ENCODE assay signal across 23 mouse cellular contexts in genomic region chr10:83124560-83124959, GRCm38 (mm10).
DNase-seq lines count a peak whose midpoint lies in the region; ATAC-seq and TF ChIP-seq lines count a peak whose summit lies in the region.
"Had no signal": no experiment of that assay in that cellular context is flagged by ENCODE, and none has a peak within 500 bp of the region (broad histone marks: within the 10 kb centered on the region; RNA-seq: fewer than 3 reads in every experiment).

No protein-coding gene starts in this region.

- ATAC-seq in intestine, embryonic 15.5 days: peak; percentile 75
- peak; percentile 73 for ATAC-seq in intestine, postnatal 0 days
- ATAC-seq in liver, embryonic 12.5 days: no peak
- ATAC-seq: activated CD4-positive, CD25-positive, alpha-beta regulatory T cell, adult 4 months; CD4-positive, CD25-positive, alpha-beta regulatory T cell, adult 4 months; forebrain, embryonic 13.5 days; forebrain, embryonic 15.5 days; Patski had no signal

- 66% methylated on average over 3 of the region's 3 CpGs for WGBS in kidney, adult 2 months
- WGBS in intestine, embryonic 15.5 days: 80% methylated on average over 3 of the region's 3 CpGs
- 58% methylated on average over 3 of the region's 3 CpGs for WGBS in intestine, postnatal 0 days
- 87% methylated on average over 3 of the region's 3 CpGs for WGBS in liver, embryonic 12.5 days (ENCODE audit: insufficient replicate concordance)

- no peaks in the 10 kb centered on the region for H3K9me3 ChIP-seq in intestine, embryonic 15.5 days
- H3K9me3 ChIP-seq in intestine, postnatal 0 days (ENCODE audit: control insufficient read depth): no peaks in the 10 kb centered on the region
- H3K9me3 ChIP-seq in liver, embryonic 12.5 days (replicated peaks): no peaks in the 10 kb centered on the region
- H3K9me3 ChIP-seq: embryonic facial prominence, embryonic 10.5 days; embryonic facial prominence, embryonic 12.5 days; forebrain, embryonic 13.5 days; forebrain, embryonic 15.5 days had no signal

- TF ChIP-seq POLR2A in kidney, adult 2 months (IDR thresholded peaks at IDR 0.05; ENCODE audit: low read depth, low read length): no peak

- DNase-seq in kidney, adult 2 months: peak; percentile 48
- no peak for DNase-seq in kidney, adult 11 months
- DNase-seq in lung, postnatal 25 days (ENCODE audit: low spot score): no peak
- DNase-seq: adrenal gland, adult 8-10 months; adrenal gland, postnatal 14 days; adrenal gland, postnatal 36 days; B cell, adult 2 months; cerebellum, adult 11-12 months; cerebellum, adult 2 months; cerebellum, adult 9-10 months; cerebellum, postnatal 10 days; cerebellum, postnatal 25 days had no signal

- no peak overlapping the region for H3K4me2 ChIP-seq in intestine, embryonic 15.5 days (replicated peaks)
- H3K4me2 ChIP-seq in intestine, postnatal 0 days (replicated peaks; ENCODE audit: low read depth): no peak overlapping the region
- H3K4me2 ChIP-seq in liver, embryonic 12.5 days: no peak overlapping the region
- H3K4me2 ChIP-seq: embryonic facial prominence, embryonic 12.5 days; forebrain, embryonic 13.5 days; forebrain, embryonic 15.5 days had no signal

- TF ChIP-seq CTCF in kidney, adult 2 months (conservative IDR thresholded peaks at IDR 0.05; ENCODE audit: insufficient read depth, insufficient read length, low read depth, low read length): no peak
- no peak for TF ChIP-seq CTCF in intestine, postnatal 0 days (IDR thresholded peaks at IDR 0.05; ENCODE audit: low read depth)

- peak overlapping the region; percentile 20; the same call in 1 of the 2 replicates for H3K27ac ChIP-seq in kidney, adult 2 months (ENCODE audit: insufficient read depth, low read depth, low read length)
- no peak overlapping the region for H3K27ac ChIP-seq in intestine, embryonic 15.5 days
- no peak overlapping the region; the same call in 1 of the 2 replicates for H3K27ac ChIP-seq in intestine, postnatal 0 days (ENCODE audit: low read depth, low read length)
- H3K27ac ChIP-seq in liver, embryonic 12.5 days: no peak overlapping the region
- H3K27ac ChIP-seq: embryonic facial prominence, embryonic 10.5 days; embryonic facial prominence, embryonic 12.5 days; forebrain, embryonic 13.5 days; forebrain, embryonic 15.5 days had no signal

- H3K27me3 ChIP-seq in kidney, adult 2 months (replicated peaks; ENCODE audit: control insufficient read depth, insufficient read depth, low read length): no peaks in the 10 kb centered on the region
- H3K27me3 ChIP-seq in intestine, embryonic 15.5 days (replicated peaks): no peaks in the 10 kb centered on the region
- no peaks in the 10 kb centered on the region for H3K27me3 ChIP-seq in intestine, postnatal 0 days (replicated peaks; ENCODE audit: control insufficient read depth, insufficient read depth, low read length)
- H3K27me3 ChIP-seq in liver, embryonic 12.5 days (replicated peaks): no peaks in the 10 kb centered on the region
- H3K27me3 ChIP-seq: CH12.LX; embryonic facial prominence, embryonic 12.5 days; forebrain, embryonic 13.5 days; forebrain, embryonic 15.5 days; Patski had no signal

- no peak overlapping the region for H3K4me3 ChIP-seq in kidney, adult 2 months (ENCODE audit: insufficient read depth, low read depth, low read length)
- no peak overlapping the region for H3K4me3 ChIP-seq in intestine, embryonic 15.5 days (replicated peaks)
- no peak overlapping the region for H3K4me3 ChIP-seq in intestine, postnatal 0 days (ENCODE audit: low read depth, low read length)
- H3K4me3 ChIP-seq in liver, embryonic 12.5 days: no peak overlapping the region
- H3K4me3 ChIP-seq: embryonic facial prominence, embryonic 10.5 days; embryonic facial prominence, embryonic 12.5 days; forebrain, embryonic 13.5 days; forebrain, embryonic 15.5 days had no signal

- peaks cover 17% of the 10 kb centered on the region for H3K4me1 ChIP-seq in kidney, adult 2 months (ENCODE audit: control insufficient read depth, insufficient read depth, low read length)
- no peaks in the 10 kb centered on the region for H3K4me1 ChIP-seq in intestine, embryonic 15.5 days (replicated peaks)
- H3K4me1 ChIP-seq in intestine, postnatal 0 days (replicated peaks; ENCODE audit: control insufficient read depth, insufficient read depth, low read length): no peaks in the 10 kb centered on the region
- peaks cover 6% of the 10 kb centered on the region for H3K4me1 ChIP-seq in liver, embryonic 12.5 days

- no peaks in the 10 kb centered on the region for H3K36me3 ChIP-seq in kidney, adult 2 months (ENCODE audit: control insufficient read depth, insufficient read depth, low read length)
- no peaks in the 10 kb centered on the region for H3K36me3 ChIP-seq in intestine, embryonic 15.5 days
- H3K36me3 ChIP-seq in intestine, postnatal 0 days (ENCODE audit: control insufficient read depth, insufficient read depth): no peaks in the 10 kb centered on the region
- no peaks in the 10 kb centered on the region for H3K36me3 ChIP-seq in liver, embryonic 12.5 days
- H3K36me3 ChIP-seq: embryonic facial prominence, embryonic 10.5 days; embryonic facial prominence, embryonic 12.5 days; forebrain, embryonic 15.5 days had no signal

- no peak overlapping the region for H3K9ac ChIP-seq in intestine, embryonic 15.5 days
- H3K9ac ChIP-seq in intestine, postnatal 0 days (ENCODE audit: low read depth, low read length): no peak overlapping the region
- H3K9ac ChIP-seq in liver, embryonic 12.5 days: no peak overlapping the region
- H3K9ac ChIP-seq: embryonic facial prominence, embryonic 12.5 days; forebrain, embryonic 13.5 days; forebrain, embryonic 15.5 days had no signal
